Mouse (Mus musculus) hematopoietic stem cell, adult 5-6 weeks (primary cell): Measurements from ENCODE around the gene Spred3. TPM values are rescaled to one million over a fixed set of nuclear protein-coding genes. Genes with fewer than 3 reads are reported as not detected.

Source experiments
- ATAC-seq, 2 experiments: fragments of 125-278 bp in 1 of 2; replicated peaks in 1 of 2; 2 replicates each; pipeline ENCODE4 v1.8.0; 2016 to 2017; ENCODE audit warnings: inconsistent platforms in 2 of 2, mild to moderate bottlenecking in 2 of 2, moderate number of reproducible peaks in 2 of 2, low read depth in 1 of 2, moderate TSS enrichment in 1 of 2; ENCODE audit not compliant: low FRiP score in 2 of 2, poor library complexity in 2 of 2, severe bottlenecking in 2 of 2, insufficient read depth in 1 of 2, low TSS enrichment in 1 of 2
- total RNA-seq: library from RNA; stranded (forward); fragments of 172-1452, 232-1000 nt; gene quantifications from 2 replicates; pipeline ENCODE4 v1.2.3, GENCODE M21; 2017

Spred3 gene
- total RNA-seq, 1 experiment from 2014 or later = 5.3 TPM

DNA sequence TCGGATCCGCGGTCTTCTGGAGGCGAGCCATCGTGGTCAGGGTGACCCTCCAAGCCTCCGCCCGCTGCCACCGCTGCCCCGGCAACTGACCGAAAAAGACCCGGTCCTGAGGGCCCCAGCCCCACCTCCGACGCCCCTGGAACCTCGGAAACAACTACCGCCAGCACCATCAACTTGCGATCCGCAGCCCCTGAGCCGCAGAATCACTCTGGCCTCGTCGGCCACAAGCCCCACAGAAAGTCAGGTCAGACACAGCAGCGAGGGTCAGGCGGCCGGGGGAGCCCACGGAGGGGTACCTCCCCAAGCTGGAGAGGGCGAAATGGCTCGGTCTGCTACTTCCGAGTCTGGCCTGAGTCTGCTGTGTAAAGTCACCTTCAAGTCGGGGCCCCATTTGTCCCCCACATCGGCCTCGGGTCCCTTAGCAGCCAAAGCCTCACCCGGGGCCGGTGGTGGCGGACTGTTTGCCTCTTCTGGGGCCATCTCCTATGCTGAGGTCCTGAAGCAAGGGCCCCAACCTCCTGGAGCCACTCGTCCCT, 1.4 kb upstream of the Spred3 start:
- ATAC-seq = no peak

DNA sequence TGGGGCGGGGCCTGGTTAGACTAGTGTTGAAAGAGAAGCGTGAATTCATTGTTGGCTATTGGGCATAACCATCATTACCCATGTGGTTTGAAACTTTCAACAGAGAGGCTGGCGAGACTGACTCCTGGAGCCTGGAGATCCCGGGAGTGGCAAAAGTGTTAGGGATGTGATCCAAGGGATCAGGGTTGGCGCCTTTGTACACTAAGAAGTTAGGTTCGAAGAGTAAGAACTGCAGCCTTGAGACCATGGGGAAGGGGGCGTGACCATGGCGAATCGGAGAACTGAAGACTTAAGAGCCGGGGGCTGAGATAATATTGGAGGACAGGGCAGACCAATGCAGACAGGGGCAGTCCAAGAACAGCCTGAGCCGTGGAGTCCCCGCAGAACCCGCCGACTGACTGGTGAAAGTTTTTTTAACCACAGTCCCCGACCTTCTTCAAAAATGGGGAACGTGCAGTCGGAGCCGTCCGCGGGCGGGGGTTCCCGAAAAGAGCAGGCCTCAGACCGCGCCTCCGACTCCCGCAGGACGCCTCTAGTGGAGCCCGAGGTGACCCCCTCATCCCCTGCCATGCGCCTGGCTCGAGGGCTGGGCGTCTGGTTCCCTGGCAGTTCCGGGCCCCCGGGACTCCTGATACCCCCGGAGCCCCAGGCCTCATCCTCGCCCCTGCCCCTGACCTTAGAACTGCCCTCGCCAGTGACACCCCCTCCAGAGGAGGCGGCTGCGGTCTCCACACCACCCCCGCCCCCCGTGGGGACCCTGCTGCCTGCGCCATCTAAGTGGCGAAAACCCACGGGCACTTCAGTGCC, 747 bp upstream of the Spred3 start:
- peak; percentile 37 to 39; a peak in 3 of 4 replicates for ATAC-seq

DNA sequence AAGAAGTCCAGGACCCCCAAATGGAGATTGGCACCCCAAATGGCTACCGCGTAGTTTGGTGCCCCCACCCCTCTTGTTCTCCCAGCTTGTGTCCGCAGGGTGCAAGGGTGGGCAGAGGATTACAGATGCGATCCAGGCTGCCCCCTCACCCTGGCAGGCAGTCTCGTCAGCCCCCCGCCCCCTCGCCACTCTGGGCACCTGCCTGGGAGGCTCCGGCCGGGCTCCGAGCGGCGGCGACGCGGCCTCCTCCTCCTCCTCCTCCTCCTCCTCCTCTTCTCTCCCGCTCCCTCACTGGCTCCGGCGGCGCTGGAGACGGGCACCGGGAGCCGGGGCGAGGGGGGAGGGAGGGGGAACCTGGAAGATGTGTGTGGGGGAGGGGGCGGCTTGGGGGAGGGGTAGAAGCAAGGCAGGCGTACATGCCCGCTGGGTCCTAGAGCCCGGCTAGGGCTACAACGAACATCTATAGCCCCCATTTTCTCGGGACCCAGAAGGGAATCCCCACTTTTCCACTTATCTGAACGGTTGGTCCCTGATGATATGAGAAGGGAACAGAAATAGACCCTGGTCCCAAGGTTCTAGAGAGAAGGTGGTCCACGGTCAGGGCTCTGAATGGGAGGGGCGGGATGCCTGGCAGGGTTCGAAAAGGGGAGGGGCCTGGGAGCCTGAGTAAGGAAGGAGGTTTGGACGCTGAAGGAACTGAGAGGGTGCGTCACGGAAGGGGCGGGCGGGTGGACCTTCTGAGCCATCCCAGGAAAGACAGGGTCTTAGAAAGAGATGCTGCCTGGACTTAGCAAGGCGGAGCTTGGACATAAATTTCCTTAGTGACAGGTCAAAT, 763 bp downstream of the Spred3 start:
- ATAC-seq = peak; percentile 55 to 68

DNA sequence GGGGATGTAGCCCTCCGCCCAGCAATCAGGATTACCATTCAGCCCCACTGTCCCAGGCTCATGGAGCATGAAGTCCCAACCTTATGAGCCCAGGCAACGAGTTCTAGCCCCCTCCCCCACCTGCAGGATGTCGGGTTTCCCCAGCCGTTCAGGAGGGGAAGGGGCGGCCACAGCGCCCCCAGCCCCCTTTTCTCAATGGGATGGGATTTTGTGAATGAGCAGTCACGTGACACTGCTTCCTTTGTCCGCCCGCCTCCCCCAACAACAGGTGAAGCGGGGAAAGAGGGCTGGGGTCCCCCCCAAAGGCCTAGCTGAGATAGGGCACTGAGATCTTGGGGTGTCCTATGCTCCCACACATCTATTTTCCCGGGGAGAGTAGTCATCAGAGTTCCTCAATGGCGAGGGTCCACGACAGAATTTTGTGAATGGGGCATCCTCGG, 1.4 kb downstream of the Spred3 start:
- no peak for ATAC-seq

DNA sequence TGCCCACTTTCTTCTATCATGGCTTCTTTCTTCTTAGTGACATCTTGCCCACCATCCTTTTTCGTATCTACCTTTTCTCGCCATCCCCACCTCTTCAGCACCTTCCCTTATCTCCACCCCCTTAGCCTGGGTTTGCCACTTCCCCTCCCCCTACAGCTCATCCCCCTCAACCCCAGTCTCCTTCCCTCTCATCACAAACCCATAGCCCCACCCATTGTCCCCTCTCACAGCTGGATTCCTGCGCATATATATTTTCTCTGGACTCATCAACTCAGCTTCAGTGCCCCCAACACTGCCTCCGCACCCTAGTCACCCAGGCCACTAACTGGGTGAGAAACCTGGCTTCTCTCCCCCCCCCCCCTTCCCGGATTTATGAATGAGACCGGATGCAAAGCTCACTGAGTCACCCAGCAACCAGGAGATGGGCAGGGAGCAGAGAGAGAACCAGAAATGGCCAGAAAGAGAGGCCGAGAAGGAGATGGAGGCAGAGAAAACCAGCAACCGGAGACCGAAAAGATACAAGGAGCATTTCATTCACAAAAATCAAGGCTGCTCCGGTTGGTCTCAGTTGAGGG, 2.0 kb downstream of the Spred3 start:
- no peak for ATAC-seq

DNA sequence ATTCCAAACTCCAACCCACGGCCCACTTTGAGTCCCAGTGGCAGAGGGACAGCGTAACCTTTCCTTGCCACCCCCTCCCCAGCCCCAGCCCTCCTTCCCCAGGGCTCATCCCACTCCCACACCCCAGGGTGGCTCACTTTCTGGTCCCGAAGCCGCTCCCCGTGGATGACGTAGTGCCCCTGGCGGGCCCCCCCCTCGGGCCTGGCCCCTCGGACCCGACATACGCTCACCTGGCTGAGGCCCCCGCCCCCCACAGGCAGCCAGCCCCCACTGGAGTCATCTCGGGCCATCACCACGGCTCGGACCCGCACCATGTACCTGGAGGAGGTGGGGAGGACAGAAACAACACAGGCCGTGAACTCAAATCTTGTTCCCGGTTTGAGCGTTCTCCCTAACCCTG, 2.6 kb downstream of the Spred3 start:
- no peak for ATAC-seq

DNA sequence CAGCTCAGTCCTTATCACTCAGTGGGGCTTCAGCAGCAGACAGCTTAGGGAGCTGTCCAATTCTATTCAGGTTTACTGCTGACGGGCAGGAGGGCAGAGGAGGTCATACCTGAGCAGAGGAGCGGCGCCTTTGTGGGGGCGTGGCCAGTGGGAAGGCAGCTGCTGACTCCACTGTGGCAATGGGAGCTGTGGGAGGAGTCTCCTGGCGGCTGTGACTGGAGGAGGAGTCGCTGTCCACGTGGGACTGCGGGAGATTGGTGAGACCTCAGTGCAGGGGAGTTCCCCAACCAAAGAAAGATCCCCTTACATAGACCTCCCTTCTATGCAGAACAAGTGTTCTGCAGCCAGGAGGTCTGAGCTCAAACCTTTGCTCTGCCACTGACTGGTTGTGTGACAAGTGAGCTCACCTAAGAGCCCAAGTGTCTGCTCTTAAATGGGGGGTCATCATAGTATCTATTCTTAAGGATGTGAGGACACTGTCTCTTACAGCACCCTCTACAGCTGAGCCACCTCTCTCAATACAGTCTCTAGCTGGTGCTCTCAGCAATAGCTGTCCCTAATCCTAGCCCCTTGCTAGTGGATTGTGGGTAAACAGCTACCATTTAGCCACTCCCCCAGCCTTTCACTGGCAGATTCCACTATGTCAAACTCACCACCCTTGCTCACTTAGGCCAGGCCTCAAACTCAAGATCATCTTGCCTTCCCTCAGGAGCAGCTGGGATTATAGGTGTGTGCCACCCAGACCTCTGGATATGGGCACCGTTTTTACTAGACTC, 7.3 kb downstream of the Spred3 start:
- peak; percentile 86 to 89 for ATAC-seq

DNA sequence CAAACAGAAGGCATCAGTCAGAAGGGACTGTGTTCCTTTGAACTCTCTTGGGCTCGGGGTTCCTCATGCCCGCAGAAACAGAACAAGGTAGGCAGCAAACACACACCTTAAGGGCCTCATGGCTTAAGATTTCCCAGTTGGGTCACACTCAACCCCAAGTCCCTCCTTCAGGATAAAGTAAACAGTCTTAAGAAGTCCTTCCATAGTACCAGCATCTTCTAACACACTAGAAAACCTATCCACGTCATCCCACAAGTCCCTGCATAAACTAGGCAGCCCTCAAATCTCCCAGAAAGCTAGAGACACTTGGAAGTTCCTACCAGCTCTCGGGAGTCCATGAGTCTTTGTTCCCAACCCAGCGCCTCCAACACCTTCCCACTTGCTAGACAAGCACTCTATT, 7.9 kb downstream of the Spred3 start:
- ATAC-seq = no peak

DNA sequence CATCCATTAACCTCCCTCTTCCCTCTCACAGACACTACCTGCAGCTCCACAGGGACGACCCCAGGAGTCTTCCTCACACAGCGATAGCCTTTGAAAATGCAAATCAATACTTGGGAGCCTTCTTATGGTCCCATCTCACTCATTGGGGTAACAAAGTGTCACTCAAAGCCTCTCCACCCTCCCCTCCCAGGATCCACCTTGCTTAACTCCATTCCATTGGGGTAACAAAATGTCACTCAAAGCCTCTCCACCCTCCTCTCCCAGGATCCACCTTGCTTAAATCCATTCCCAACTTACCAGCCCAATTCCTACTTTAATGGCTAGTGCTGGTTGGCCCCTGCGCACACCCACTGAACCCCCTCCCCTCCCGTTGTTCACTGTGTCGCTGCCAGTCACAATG, 11.9 kb downstream of the Spred3 start:
- ATAC-seq = no peak

DNA sequence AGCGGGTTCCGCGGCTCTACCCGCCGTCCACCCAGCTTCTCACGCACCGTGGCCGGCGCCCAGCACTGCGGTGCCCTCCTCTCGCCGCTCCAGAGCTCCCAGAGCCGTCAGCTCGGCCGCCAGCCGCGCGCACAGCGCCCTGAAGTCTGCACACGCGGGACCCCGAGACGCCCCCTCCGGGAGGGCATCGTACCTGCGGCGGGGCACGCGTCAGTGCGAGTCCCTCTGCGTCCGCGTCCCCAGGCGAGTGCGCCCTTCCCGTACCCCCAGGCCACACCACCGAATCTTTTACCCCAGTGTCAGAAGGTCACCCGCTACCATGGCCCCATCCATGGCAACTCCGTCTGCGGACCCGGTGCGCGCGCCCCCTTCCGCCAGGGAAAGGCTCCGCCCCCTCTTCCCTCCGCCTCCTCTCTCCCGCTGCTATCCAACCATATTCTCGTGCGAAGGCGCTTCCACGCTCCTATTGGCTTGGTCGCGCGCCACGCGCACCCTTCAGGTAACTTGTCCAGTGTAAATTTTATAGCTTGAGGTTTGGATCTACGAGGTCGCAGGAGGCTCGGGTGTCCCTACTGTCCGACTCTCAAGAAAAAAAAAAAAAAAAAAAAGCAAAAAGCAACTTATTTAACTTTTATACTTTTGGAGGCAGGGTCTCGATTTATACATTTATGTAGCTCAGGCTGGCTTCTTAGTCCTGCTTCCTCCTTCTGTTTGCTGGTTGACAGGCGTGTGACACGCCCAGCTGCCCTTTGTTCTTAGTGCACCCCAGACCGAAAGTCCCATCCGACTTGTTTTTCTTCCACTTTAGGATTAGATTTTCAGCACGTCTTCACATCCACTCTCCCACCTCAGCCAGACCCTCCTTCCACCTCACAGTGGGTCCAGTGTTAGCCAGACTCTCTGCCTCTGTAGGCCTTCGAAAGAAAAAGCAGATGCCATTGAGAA, 14.1 kb downstream of the Spred3 start, which contains the start of gene Fam98c:
Gene Fam98c, minus strand, starts transcription at position 397 of the 945 bp plus-strand sequence.
- ATAC-seq = peak; percentile 87 to 89

DNA sequence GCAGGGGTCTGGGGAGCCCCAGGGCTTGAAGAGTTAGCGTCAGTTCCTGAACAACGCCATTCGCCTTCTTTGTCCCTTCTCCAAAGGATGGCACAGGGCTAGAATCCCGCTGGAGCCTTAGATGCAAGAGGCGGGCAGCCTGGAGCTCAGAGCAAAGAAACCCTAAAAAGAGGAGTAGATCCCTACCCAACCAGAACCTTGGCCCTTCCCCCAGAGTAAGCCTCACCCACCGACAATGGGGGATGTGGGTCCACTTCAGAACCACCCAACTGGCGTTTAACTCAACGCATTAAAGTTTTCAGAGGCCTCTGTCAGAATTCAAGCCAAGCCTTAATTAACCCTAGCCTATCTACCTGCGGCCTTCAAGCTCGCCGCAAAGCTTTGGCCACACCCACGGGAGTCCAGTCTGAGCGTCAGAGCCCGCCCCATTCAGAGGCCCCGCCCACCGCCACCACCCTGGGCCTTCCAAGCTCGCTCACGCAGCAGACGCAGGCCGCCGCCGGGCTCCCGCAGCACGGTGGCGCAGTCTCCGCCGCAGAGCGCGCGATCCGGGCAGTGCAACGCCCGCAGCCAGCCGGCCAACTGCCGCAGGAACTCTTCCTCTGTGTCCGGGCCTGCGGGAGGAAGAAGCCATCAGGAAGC, 14.9 kb downstream of the Spred3 start:
- peak; percentile 66 to 79 for ATAC-seq

DNA sequence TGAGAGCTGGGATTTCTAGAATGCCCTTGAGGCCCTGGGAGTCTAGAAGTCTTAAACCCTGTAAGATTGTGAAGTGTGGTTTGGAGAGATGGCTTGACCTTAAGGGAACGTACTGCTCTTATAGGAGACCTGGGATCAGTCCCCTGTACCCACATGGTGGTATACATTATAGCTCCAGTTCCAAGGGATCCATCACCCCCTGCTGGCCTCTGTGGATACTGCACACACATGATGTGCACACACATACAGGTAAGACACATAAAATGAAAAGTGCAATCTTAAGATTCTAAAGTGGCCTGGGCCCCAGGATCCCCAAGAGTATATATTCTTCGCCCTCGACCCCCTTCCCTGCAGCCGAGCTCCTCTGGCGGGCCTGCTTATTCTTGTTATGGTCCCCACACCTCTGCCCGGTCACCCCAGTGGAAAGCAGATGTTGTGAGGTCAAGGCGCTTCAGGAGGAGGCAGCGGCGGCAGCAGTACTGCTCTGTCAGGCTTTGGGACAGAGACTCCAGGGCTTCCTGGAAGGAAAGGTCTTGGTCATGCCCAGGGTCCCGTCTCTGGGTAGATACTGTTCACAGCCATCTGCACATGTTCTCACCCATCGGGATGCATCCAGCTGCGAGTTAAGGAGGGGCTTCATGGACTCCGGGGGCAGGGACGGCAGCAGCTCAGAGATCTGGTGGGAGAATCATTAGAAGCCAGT, 16.0 kb downstream of the Spred3 start:
- ATAC-seq = no peak

DNA sequence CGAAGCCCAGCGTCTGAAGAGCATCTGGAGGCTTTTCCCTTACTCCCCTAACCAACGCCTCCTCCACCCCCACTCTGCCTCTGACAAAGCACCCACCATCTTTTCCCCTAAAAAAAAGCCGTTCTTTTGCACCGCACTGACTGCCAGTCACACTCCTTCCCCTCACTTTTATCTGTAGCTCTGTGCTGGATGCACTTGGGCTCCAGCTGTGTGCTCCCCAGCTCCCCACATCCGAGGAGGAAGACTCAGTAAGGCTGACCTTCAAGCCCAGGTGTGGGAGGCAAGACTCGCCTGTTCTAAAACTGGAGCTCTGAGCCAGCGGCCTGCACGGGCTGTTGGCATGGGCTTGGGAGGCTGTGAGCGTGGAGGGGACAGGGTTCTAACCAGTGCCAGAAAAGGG, 18.7 kb downstream of the Spred3 start:
- ATAC-seq = no peak

DNA sequence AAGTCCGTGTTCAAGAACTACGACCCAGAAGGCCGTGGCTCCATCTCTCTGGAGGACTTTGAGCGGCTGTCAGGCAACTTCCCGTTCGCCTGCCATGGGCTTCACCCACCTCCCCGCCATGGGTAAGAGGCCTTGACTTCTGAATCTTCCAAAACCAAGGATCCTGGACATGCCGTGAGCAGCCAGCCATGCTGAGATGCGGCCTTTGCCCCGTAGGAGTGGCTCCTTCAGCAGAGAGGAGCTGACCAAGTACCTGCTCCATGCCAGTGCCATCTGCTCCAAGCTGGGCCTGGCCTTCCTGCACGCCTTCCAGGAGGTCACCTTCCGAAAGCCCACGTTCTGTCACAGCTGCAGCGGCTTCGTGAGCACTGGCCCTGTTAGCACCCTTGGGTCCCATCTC, 21.4 kb downstream of the Spred3 start:
- ATAC-seq = no peak

DNA sequence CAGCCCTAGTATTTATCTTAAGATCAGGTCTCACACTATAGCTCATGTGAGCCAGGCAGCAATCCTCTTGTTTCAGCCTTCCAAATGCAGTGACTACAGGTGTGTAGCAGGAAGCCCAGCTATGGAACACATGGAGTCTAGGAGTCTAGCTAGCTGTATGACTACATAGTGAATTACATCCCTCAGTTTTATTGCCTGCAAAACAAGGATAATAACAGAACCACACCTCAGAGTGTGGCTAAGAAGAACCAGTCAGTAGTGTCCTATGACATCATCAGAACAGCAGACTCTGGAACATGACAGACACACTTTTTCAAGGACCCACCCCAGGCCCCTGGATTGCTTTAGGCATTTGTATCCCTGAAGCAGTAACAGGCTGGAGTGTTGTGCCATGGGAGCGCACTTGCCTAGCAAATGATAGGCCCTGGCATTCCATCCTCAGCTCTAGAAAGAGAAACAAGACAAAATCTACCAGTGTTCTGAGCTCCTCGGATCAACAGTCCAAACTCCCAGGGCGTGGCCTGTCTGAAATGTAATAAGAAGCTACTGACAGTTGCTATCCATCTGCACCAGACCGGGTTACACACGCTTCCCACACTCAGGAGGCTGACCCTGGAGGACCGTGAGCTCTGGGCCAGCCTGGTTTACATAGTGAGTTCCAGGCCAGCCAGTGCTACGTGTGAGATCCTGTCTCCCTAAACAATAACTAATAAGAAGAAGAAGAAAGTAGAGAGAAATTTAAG, 23.4 kb downstream of the Spred3 start:
- no peak for ATAC-seq
